Mouse (Mus musculus): Measurements from ENCODE around the gene Zfhx3.

Zfhx3 gene

DNA sequence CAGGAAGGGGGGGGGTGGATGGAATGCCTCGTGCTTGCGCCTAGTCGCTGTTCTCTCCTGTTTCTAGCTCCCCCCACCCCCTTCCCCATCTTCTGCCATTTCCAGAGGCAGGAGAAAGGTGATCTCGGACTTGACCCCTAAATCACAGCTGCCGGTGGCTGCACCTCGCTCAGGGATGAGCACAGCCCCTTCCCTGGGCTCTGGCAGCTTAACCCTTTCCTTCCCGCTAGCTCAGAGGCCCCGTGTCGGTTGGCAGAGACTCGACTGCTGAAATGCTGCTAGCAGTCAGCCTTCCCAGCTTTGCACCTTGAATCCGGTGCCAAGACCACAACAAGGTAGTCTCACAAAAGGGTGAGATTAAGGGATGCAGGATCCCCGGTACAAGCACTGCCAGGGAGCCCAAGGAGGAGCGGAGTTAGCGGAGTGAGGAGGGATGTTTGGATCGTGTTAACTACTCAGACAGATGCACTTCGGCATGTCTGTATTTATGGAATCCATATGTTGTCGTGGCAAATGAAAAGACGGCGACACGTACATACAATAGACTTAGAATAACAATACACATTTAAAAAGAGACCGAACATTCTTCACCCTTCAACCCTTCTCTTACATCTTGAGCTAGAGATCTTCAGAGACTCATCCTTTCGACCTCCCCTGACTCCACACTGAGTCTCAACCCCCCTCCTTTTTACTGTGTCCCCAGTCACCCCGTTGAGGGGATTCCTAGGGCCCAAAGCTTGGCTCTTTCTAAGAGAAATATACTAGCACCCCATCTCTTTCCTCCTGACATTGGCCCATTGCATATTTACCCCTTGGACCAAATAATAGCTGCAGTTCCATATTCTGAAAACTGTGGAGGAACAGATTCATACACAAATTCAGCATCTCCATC lies 757.3 kb downstream of the Zfhx3 start:
- DNase-seq (ENCODE audit: low spot score in 2 of 2): no peak

DNA sequence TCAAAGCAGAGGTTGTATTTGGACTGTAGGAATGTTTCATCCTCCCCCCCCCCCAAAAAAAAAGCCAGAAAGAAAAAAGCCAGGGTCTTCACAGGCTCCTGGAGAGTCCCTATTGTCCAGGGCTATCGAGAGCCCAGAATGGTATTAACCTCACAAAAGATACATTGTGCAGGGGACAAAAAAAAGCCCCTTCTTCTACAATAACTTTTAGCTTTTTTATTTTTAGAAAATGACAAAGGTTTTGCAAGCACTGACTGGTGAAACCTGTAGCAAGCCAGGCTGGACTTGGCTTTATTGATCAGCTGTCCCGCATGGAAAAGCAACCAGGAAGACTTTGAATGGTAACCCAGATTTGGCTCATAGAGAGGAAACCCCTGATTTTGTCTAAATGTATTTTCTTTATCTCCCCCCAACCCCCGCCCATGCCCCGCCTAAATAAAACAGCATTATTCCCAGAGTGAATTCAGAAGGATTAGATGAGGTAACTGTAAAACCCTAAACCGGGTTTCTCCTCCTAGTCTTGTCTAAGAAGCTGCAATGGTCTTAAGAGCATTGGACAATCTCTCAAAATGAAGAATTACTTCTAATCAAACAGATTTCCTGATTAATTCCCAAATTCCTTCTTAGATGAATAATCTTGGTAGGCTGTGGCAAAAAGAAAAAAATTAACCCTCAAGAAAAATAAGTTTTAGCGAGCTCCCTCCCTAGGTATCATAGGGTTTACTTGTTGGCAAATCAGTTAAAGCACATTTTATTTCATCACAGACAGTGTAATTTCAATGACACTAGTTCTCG lies 759.1 kb downstream of the Zfhx3 start:
- no peak for DNase-seq (ENCODE audit: low spot score in 2 of 2)

DNA sequence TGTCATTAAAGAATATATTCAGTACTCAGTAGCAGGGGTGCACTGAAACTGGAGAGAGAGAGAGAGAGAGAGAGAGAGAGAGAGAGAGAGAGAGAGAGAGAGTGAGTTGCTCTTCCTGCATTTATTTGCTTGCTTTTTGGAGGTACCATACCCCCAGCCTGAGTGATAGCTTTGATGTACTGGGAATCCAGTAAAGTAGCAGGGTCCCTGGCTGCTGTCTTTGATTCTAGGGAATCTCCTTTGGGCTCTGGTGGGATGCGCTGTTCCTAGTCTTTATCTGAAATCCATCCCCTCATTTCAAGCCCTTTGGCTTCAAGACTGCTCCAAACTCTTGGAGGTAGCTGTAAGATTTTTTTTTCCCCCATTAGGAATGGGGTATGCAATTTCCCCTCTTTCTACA lies 759.8 kb downstream of the Zfhx3 start:
- no peak for DNase-seq (ENCODE audit: low spot score in 2 of 2)

DNA sequence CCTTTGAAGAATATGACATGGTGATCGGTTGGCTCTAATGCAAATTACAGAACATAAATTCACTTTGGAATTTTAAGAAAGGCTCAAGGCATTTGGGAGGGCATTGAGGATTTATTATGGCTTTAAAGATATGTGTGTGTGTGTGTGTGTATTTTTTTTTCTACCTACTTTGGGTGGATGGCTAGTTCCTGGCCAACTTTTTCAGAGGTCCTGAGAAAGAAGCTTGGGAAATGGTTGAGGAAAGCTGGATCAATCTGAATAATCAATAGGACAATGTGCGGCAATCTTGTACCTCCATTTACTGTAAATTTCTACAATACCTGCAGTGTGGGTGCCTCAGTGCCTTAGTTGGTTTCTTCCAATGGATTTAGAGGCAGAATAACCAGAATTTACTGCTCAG lies 763.3 kb downstream of the Zfhx3 start:
- DNase-seq (ENCODE audit: low spot score in 2 of 2): no peak

DNA sequence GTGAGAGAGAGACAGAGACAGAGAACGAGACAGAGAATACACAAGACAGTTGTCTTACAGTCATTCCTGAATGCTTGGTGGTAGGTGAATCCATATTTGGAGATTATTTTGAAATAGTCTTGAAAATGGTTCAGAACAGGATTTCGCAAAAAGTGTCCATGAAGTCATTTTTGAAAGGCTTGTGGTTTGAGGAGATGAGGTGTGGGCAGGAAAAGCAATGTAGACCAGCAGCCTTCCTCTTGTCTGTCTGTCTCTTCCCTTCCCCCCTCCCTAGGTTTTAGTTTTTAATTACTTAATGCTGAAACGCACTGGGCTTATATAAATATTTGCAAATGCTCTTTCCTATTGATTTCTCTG lies 764.0 kb downstream of the Zfhx3 start:
- no peak for DNase-seq (ENCODE audit: low spot score in 2 of 2)

DNA sequence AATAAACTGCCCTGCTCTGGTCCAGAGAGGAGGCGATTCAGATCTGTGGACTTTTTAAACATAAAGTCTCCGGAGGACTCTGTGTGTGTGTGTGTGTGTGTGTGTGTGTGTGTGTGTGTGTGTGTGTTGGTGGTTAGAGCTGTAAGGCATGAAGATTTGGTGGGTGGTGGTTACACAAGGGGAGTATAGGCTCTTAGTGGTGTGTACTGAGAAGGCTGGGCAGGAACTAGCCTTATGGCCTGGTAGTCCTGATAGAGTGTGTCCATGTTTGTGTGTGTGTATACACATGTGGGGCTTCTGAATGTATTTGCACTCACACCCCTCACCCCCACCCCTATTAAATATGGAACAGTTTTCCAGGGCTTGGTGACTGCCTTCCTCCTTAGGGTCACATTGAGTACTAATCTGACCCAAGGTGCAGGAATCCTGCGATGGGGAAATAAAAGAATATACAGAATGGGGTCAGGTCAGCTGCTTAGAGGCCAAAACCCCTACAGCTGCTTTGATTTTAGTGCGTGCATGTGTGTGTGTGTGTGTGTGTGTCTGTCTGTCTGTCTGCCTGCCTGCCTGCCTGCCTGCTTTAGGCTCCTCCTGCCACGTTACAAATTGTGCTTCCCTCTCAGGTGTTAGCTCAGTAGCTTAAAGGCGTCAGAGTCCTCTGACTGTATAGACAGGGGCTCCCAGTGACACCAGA lies 764.6 kb downstream of the Zfhx3 start:
- no peak for DNase-seq (ENCODE audit: low spot score in 2 of 2)

DNA sequence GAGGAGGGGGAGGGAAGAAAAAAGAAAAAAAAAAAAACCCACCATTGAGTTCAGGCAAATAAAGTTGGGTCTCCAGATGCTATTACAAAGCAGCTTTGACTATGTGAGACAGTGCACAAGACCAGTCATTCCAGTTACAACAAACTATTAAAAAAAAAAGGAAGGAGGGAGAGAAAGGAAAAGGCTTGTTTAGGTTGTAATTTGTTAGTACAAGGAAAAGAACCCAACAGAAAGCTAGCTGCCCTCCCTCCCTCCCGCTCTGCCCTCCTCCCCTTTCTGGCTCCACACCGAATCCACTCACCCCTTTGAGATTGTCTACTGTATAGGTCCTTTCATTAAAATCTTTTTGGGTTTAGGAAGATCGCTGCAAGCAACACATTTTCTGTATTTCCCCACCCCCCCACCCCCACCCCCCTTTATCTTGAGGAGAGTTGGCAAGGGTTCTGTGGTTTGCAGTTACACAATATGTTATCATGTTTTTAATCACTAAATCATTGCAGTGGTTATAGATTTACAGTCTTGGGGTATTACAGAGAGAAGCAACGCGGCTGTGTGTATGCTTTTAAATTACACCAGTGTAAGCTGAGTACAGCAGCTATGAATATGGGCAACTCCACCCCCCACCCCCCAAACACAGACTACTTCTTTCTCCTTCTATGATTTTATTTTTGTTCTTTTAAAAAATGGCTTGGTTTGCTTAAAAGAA lies 765.3 kb downstream of the Zfhx3 start:
- no peak for DNase-seq (ENCODE audit: low spot score in 2 of 2)

DNA sequence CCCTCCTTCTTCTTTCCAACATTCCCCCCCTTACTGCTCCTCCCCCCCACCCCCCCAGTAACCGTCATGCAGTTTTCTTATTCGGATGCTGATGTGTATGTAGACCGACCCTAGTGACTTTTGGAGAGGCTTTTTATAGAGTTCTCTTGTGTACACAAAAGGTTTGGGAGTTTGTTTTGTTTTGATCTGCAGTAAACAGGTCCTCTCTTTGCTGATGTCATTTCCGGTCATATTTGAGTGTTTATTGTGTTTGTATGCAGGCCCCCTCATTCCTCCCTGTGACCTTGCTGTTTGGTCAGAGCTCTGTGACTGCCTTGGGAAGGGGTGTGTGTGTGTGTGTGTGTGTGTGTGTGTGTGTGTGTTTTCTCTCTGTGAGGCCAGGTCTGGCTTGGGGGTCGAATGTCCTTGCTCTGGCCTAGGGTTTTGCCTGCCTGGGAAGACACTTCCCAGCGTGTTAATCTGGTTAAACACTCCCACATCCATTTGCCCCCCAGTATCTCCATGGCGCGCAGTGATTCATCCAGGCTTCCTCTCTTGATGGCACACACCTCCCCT lies 766.5 kb downstream of the Zfhx3 start:
- DNase-seq (ENCODE audit: low spot score in 2 of 2): no peak

DNA sequence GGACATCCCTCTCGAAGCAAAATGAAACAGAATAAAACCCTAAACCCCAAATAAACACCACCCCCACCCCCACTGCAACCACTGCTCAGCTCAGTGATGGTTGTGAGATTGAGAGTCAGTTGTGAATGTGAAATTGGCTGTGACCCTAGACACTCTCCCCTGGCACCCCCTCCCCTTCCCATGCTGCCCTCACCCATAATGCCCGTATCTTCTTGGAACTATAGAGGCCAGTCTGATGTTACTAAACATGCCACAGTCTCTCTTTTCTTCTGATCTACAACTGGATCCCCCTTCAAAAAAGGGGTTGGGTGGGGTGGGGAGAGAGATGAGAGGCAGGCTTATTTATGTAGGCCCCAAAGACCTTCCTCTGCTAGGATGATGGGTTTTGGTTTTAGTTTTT lies 767.0 kb downstream of the Zfhx3 start:
- DNase-seq (ENCODE audit: low spot score in 2 of 2): no peak

DNA sequence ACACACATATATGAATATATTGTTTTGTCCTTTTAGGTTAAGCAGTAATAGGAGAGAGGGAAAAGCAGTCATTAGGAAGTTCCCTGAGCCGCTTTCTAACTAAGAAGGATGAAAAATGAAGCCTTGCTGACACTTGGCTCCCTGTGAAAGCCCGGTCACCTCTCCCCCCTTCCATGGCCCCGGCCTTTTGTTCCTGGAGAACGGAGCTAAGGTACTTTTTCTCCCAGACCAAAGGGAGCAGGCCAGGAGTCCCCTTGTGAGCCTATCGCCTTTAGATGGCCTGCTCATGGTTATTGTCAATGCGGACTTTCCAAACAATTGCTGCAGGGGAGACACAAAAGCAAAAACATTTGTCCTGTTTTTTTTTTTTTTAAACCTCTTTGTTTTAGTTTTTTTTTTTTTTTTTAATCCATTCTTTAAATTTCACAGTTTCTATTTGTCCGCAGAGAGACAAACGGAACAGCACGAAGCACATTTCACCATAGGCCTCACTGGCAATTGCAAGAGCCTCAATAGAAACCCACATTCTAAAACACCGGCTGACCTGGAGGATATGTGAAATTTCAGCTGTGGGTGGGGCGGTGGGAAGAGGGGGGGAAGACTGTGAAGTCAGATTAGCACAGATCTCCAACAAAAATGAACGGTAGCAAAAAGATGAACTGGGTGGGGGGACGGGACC lies 767.6 kb downstream of the Zfhx3 start:
- DNase-seq (ENCODE audit: low spot score in 2 of 2): no peak

DNA sequence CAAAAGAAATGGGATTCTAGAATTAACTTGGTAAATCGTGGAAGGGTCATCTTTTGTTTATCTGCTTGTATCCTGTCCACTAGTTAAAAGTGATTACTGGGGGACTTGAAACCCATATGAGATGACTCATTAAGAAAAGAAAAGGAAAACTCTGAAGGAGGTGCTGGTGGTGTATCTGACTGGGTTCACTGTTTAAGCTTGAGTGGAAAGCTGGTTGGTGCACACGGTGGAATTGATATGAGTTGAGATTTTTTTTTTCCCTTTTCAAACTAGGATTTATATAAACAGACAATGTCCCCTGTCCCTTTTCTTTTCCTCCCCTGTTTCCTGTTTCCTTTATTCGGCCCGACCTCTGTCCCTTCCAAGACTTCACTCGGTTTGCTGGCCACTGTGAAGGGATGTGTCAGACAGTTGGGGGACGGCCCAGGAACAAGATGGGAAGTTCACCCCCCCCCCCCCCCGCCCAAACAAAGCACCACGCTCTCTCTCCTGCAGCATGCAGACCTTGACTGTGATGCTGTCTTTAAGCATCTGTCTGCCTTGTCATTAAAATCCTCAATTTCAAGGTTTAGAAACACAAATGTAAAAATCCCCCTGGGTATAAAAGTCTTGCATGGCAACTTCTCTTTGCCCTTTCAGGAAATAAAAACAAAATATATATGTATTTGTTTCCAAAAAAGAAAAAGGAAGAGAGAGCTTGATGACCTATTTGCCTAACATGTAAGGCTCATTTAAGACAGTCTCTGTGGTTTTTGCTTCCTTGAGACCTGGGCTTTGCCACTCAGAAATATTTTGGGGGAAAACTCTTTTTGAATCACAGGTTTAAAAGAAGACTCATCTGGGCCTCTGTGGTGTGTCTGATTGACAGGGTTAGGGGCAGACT lies 768.4 kb downstream of the Zfhx3 start:
- no peak for DNase-seq (ENCODE audit: low spot score in 2 of 2)

DNA sequence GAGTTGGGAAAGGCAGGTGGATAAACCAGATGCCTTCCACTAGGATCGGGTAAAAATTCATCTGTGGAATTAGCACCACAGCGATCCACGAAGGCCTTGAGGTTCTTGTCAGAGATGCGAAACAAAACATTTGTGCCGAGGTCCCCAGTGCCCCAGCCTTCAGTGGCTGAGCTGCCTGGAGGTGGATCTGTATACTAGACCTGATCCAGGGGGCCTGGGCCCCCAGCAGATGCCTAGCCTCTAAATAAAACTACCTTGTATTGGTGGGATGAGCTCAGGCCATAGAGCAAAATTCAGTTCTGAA lies 769.0 kb downstream of the Zfhx3 start:
- DNase-seq (ENCODE audit: low spot score in 2 of 2): no peak

DNA sequence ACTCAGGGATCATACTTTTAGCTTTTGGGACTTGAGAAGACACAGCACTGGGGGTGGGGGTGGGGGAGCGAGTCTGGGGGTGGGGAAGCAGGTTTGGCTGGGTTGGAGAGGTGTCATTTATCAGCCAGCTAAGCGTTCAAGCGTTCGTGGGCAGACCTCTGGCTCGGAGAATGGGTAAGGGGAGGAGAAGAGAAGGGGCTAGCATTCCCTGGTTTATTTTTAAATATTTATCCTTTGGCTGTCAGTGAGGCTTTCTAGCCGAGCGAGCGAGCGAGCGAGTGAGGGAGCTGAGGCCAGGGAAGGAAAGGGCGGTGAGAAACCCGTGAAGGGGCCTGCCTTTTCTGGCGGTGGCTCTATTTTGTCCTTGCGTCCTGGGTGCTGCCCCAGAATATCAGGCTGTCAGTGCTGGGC lies 769.6 kb downstream of the Zfhx3 start:
- no peak for DNase-seq (ENCODE audit: low spot score in 2 of 2)

DNA sequence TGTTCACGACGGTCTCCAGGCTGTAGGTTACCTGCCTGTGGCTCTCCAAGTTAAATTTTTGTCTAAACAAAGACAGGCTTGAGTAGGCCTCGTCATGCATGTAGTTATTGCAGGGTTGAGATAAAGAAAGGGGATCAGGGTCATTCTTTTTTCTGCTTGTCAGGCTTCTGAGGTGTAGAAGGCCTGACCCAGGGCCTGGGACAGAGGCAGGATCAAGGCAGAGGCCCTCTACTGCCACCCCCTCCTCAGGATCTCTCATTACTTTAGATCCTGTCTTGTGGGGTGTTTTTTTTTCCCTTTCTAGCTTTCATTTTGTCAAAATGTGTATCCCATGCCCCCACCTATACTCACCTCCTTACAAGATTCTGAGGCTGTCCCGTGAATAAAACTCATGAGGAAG lies 770.2 kb downstream of the Zfhx3 start:
- DNase-seq (ENCODE audit: low spot score in 2 of 2): no peak

DNA sequence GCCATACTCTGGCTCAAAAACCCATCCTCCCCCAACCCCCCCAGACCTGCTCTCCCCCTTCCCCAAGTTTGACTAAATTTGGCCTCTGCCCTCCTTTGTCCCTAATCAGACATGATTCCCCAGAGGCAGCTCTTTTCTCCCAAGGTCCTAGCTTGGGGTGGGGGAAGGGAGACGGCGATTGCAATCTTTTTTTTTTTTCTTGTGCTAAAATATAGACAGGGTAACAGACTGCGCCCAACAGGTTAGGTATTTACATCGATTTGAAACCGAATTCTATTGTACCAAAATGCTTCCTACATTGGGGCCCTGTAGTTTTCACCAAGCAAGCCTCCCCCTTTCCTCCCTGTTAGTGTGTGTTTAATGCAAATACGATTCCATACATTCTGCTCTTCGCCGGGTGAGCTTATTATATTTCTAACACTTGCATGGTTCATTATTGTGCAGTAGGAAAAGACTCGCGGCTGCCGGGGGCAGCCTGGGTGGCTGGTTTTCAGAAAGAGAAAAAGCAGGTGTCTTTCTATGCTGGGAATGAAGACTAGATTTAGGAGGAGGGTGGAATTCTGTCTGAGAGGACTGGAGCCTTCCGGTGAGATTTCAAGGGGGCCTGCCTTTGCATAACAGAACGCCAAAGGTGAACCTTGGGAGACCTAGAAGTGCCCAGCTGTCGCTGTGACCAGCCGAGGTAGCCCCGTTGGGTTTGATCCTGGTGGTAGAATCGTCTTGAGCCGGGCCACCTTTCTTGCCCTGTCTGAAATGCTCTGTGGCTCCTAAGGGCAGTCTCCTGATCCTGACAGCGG lies 771.1 kb downstream of the Zfhx3 start:
- DNase-seq (ENCODE audit: low spot score in 2 of 2): no peak

DNA sequence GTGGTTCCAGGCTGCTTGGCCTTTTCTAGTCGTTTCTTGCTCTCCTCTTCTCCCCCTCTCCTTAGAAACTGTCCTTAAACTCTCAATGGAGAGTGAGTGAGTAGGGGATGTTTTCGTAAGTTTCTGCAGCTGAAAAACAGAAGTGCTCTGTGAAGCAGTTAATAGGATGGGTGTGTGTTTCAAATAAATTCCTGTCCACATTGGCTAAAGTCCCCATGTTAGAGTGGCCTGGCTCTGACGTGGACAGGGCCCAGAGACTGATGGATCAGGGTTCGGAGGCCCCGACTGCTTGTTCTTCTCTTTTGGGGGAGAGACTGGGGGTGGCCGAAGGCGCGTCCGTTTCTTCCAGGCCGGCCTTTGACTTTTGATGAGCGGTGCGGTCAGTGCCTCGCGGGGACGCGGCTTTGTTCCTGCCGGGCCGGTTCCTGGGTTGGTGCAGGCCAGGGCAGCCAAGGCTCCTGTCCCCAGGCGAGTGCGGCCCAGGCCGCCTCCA lies 771.7 kb downstream of the Zfhx3 start:
- DNase-seq (ENCODE audit: low spot score in 2 of 2): peak in 1 of 2 experiments; percentile 62

DNA sequence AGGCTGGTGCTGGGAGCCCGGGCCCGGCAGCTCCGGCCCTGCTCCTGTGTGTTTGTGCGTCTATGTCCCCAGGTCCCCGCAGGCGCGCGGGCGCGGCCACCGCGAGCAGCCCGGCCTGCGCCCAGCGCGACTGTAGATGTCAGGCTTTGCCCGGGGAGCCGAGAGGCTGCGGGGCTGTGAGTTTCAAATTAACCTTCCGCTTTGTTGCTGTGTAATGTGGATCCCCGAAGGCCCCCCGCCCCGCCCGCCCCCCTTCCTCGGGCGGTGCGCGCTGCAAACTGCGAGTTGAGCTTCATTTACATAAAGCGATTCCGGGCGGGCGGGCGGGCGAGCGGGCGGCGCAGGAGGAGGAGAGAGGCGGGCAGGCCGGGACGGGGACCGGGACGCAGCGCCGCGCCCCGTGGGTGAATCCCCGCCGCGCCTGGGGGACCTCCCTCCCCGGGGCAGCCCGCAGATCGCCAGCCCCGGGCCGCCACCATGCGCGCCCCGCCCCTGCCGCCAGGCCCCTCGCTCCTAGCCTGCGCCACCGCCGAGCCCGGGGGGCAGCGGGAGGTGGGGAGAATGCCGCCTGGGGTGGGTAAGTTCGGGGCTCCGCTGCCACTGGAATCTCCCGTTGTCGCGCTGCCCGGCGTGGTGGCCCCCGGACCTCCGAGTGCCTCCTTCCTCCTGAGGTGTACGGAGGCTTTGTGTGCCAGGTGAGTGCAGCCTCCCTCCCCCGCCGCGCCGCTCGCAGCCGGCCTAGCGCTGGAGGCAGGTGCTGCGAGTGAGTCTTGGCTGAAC lies 772.4 kb downstream of the Zfhx3 start:
- peak; percentile 56 to 72 for DNase-seq (ENCODE audit: low spot score in 2 of 2)

DNA sequence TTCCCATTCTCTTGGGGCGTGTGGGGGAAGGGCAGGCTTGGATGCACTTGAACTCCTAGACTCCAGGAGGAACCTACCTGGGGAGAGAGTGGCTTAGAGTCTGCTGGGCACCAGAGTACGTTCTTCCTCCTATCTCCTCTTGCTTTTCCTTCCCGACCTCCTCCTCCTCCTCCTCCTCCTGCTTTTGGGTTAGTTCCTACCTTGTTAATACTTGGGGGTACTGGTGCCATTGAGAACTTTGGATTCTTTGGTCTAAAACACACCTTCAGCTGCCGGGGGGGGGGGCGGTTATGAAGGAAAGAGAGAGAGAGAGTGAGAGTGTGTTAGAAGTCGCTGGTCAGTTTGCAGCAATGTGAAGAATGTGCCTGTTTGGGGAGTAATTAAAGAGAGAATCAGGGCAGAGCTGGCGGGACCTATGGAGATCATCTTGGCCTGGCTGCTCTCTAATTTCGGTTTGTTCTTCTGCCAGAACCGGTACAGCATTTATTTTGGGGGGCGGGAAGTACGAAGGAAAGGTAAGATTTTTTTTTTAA lies 773.0 kb downstream of the Zfhx3 start:
- no peak for DNase-seq (ENCODE audit: low spot score in 2 of 2)

All from urinary bladder, adult 18-20 months (tissue).